Mouse (Mus musculus) intestine, embryonic 16.5 days (tissue): ENCODE data around the gene Ifit3. TPM values are rescaled to one million over a fixed set of nuclear protein-coding genes. Genes with fewer than 3 reads are reported as not detected.

ENCODE experiments used
- ATAC-seq: fragments of 200-750 bp; cut with Nextera tagmentation; 2 replicates; pipeline ENCODE4 v1.8.0; 2017; ENCODE audit warnings: moderate TSS enrichment, moderate library complexity
- H3K27ac ChIP-seq: fragments of 300-500 bp; sonication (generic); 2 replicates; pipeline ENCODE4 v1.5.1; 2014; ENCODE audit warnings: mild to moderate bottlenecking, low read length
- H3K27me3 ChIP-seq: fragments of 300-500 bp; sonication (generic); replicated peaks from 2 replicates; pipeline ENCODE4 v1.6.1; 2014; ENCODE audit warnings: low read length, control low read depth, mixed read lengths; ENCODE audit not compliant: control insufficient read depth, insufficient read depth
- H3K36me3 ChIP-seq: fragments of 300-500 bp; sonication (generic); 2 replicates; pipeline ENCODE4 v1.6.1; 2014; ENCODE audit warnings: low read length, control low read depth; ENCODE audit not compliant: control insufficient read depth, insufficient read depth
- H3K4me1 ChIP-seq: fragments of 300-500 bp; sonication (generic); 2 replicates; pipeline ENCODE4 v1.6.1; 2014; ENCODE audit warnings: low read length, control low read depth, mixed read lengths; ENCODE audit not compliant: control insufficient read depth, insufficient read depth
- H3K4me2 ChIP-seq: fragments of 300-500 bp; sonication (generic); 2 replicates; pipeline ENCODE4 v1.6.1; 2014; ENCODE audit warnings: low read depth, low read length, control low read depth
- H3K4me3 ChIP-seq: fragments of 300-500 bp; sonication (generic); 2 replicates; pipeline ENCODE4 v1.5.1; 2014; ENCODE audit warnings: mild to moderate bottlenecking, low read length
- H3K9ac ChIP-seq: fragments of 300-500 bp; sonication (generic); 2 replicates; pipeline ENCODE4 v1.6.1; 2014; ENCODE audit warnings: low read depth, low read length
- H3K9me3 ChIP-seq: fragments of 300-500 bp; sonication (generic); 2 replicates; pipeline ENCODE4 v1.6.1; 2016; ENCODE audit warnings: low read length, control low read depth; ENCODE audit not compliant: control insufficient read depth
- WGBS: fragments of 180-500 bp; shearing (Covaris S2); extraction: QIAGEN DNeasy Blood & Tissue Kit; methylation state at CpG from one replicate; pipeline ENCODE4 v1.1.7; 2014; 5-methylcytosine and 5-hydroxymethylcytosine counted together
- polyA plus RNA-seq: library from polyadenylated mRNA; unstranded; fragments of >200 nt; fragmentation: Nextera tagmentation; extraction: Ambion mirVana; gene quantifications from 2 replicates; pipeline ENCODE4 v1.2.1, GENCODE M21; 2015

The Ifit3 gene
- polyA plus RNA-seq, 1 experiment from 2014 or later = 0.70 TPM

- no peak for ATAC-seq
- 0 out of 2 replicates have a peak, but pooled peaks cover 2% of the 10 kb centered on the region for H3K4me1 ChIP-seq
- no peaks in the 10 kb centered on the region for H3K9me3 ChIP-seq
- no peaks in the 10 kb centered on the region for H3K27me3 ChIP-seq
- no peak overlapping the region for H3K27ac ChIP-seq
- no peak overlapping the region for H3K9ac ChIP-seq
- H3K4me2 ChIP-seq = no peak overlapping the region
- no peaks in the 10 kb centered on the region for H3K36me3 ChIP-seq
- no peak overlapping the region for H3K4me3 ChIP-seq
Measured at GRCm38 (mm10) chr19:34631487-34631886, 48.2 kb downstream of the Ifit3 start.

GRCm38 (mm10) chr19:34633484-34633883, 50.2 kb downstream of the Ifit3 start:
- no peak overlapping the region for H3K4me3 ChIP-seq
- H3K27ac ChIP-seq = no peak overlapping the region
- no peak overlapping the region for H3K9ac ChIP-seq
- no peak for ATAC-seq
- no peaks in the 10 kb centered on the region for H3K4me1 ChIP-seq
- H3K9me3 ChIP-seq = no peaks in the 10 kb centered on the region
- WGBS = 63% methylated on average over 2 of the region's 2 CpGs
- no peak overlapping the region for H3K4me2 ChIP-seq
- H3K36me3 ChIP-seq = no peaks in the 10 kb centered on the region
- H3K27me3 ChIP-seq = 0 out of 2 replicates have a peak, but pooled peaks cover 4% of the 10 kb centered on the region

DNA sequence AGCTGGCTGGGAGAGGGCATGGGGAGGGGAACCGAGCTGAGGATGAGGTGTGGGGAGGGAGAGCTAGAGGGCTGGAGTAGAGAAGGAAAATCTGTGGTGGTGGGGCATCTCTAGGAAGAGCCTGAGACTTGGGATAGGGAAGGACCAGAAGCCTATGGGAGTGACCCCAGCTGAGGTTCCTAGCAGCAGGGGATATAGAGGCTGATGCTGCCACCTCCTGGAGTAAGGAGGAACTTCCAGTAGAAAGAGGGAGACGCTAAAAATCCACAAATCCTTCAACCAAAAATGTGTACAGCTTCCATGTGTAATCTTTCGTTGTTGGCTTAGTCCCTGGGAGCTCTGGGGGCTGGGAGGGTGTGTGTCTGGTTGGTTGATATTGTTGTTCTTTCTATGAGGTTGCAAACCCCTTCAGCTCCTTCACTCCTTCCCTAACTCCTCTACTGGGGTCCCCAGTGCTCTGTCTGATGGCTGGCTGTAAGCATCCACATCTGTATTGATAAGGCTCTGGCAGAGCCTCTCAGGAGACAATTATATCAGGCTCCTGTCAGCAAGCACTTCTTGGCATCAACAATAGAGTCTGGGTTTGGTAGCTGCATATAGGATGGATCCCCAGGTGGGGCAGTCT, 53.7 kb downstream of the Ifit3 start:
- Histone ChIP-seq H3K27ac (no peak overlapping the region), H3K36me3 (no peaks in the 10 kb centered on the region), H3K4me2 (no peak overlapping the region), H3K4me1 (peaks cover 6% of the 10 kb centered on the region), H3K9me3 (no peaks in the 10 kb centered on the region), H3K27me3 (0 out of 2 replicates have a peak, but pooled peaks cover 4% of the 10 kb centered on the region), H3K9ac (no peak overlapping the region), H3K4me3 (no peak overlapping the region)
- peak; percentile 45; the same call in 1 of the 2 replicates for ATAC-seq
- WGBS = 7% methylated on average over 3 of the region's 3 CpGs

Other genes starting within 250 kb of the Ifit3 start
- 3.6 and 4.0 TPM in 2 replicates for gene Ch25h, start 108.4 kb upstream of the Ifit3 start, polyA plus RNA-seq
- 39.9 and 42.2 TPM in 2 replicates for gene Lipa, start 56.1 kb upstream of the Ifit3 start, polyA plus RNA-seq
- gene Ifit2, start 32.8 kb upstream of the Ifit3 start, polyA plus RNA-seq = 5.7 and 5.8 TPM in 2 replicates
- 0.86 and 0.88 TPM in 2 replicates for gene Ifit1bl1, start 18.4 kb downstream of the Ifit3 start, polyA plus RNA-seq
- gene Ifit3b, start 24.4 kb downstream of the Ifit3 start, polyA plus RNA-seq = 0.15 and 0.32 TPM in 2 replicates
- 19.9 and 32.3 TPM in 2 replicates for gene Ifit1bl2, start 57.2 kb downstream of the Ifit3 start, polyA plus RNA-seq
- gene Ifit1, start 57.3 kb downstream of the Ifit3 start, polyA plus RNA-seq = 10.8 and 12.6 TPM in 2 replicates
- gene Slc16a12, start 163.8 kb downstream of the Ifit3 start, polyA plus RNA-seq = 8.1 and 8.3 TPM in 2 replicates